Mouse (Mus musculus): ENCODE data around the gene Pigl. TPM values are rescaled to one million over a fixed set of nuclear protein-coding genes. Genes with fewer than 3 reads are reported as not detected.

Pigl gene
- polyA plus RNA-seq, 1 experiment, result 3.7 TPM

DNA sequence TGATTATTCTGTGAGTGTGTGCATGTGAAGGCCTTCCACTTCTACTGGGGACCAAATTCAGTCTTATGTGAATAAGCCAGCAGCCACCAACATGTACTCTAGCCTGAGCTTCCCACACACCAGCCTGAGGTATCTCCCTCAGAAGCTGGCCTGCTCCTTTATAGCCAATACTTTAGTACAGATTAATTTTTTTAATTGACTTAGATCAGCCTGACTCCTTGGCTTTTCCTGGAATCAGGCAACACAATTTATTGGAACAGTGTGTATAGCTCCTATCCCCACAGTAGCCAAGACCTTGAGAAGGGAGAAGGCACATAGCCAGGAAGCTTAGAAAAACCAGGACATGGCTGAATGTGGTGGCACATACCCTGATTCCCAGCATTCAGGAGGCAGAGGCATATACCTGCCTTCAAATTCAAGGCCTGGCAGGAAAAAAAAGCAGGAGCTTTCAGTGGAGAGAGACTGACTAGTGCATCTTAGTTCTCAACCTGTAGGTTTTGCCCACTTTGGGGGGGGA is 97.7 kb downstream of the Pigl start:
- H3K27me3 ChIP-seq (ENCODE audit: control insufficient read depth, insufficient read depth, insufficient read length), result no peaks in the 10 kb centered on the region
- TF ChIP-seq CEBPB (IDR thresholded peaks at IDR 0.05; ENCODE audit: insufficient read depth, poor library complexity, severe bottlenecking) (no peak), POLR2A (IDR thresholded peaks at IDR 0.05; ENCODE audit: insufficient read length, low read depth) (peak; percentile 19), POLR2AphosphoS2 (IDR thresholded peaks at IDR 0.05; ENCODE audit: insufficient read length, low read depth) (peak; percentile 76)
- peaks cover 32% of the 10 kb centered on the region for H3K79me2 ChIP-seq (ENCODE audit: control insufficient read depth, insufficient read depth)
- H3ac ChIP-seq (ENCODE audit: control insufficient read depth, insufficient read length), result no peak overlapping the region
- H3K4me3 ChIP-seq, result no peak overlapping the region
- no peak overlapping the region for H3K4me2 ChIP-seq (ENCODE audit: low read depth)
- peaks cover 17% of the 10 kb centered on the region for H3K36me3 ChIP-seq (ENCODE audit: control insufficient read depth, insufficient read depth)

DNA sequence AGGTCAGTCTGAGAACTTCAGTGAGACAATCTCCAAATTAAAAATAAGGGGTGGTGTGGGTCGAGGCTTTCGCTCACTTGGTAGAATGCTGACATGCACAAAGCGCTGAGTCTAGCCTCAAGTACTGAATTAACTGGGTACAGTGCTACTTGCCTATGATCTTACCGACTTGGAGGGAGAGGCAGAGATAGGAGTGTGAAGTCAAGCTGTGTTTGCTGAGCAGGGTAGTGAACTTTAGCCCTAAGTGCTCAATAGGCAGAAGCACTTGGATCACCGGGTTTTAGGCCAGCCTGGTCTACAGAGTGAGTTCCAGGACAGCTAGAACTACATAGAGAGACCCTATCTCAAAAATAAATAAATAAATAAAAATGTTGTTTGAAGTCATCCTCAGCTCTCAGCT is 98.9 kb downstream of the Pigl start:
- Histone ChIP-seq H3K27me3 (ENCODE audit: control insufficient read depth, insufficient read depth, insufficient read length) (no peaks in the 10 kb centered on the region), H3K4me2 (ENCODE audit: low read depth) (no peak overlapping the region), H3K79me2 (ENCODE audit: control insufficient read depth, insufficient read depth) (peaks cover 23% of the 10 kb centered on the region), H3K4me3 (no peak overlapping the region), H3K36me3 (ENCODE audit: control insufficient read depth, insufficient read depth) (peaks cover 17% of the 10 kb centered on the region), H3ac (ENCODE audit: control insufficient read depth, insufficient read length) (no peak overlapping the region)
- TF ChIP-seq POLR2A (IDR thresholded peaks at IDR 0.05; ENCODE audit: insufficient read length, low read depth) (no peak), USF1 (IDR thresholded peaks at IDR 0.05; ENCODE audit: low read depth) (no peak), SRF (IDR thresholded peaks at IDR 0.05; ENCODE audit: control insufficient read depth, insufficient read length, low read depth) (no peak), MAX (IDR thresholded peaks at IDR 0.05; ENCODE audit: low read depth) (no peak), REST (IDR thresholded peaks at IDR 0.05; ENCODE audit: insufficient read depth, insufficient read length) (no peak), MYOG (IDR thresholded peaks at IDR 0.05; ENCODE audit: control insufficient read depth in 1 of 3, insufficient read depth in 1 of 3, insufficient read length in 2 of 3, low read depth in 2 of 3) (no peak), E2F4 (IDR thresholded peaks at IDR 0.05; ENCODE audit: insufficient read depth) (no peak), POLR2AphosphoS2 (IDR thresholded peaks at IDR 0.05; ENCODE audit: insufficient read length, low read depth) (no peak), TCF12 (IDR thresholded peaks at IDR 0.05; ENCODE audit: insufficient read depth, poor library complexity, severe bottlenecking) (no peak), TCF3 (IDR thresholded peaks at IDR 0.05; ENCODE audit: insufficient read length, low read depth) (no peak), MYOD1 (IDR thresholded peaks at IDR 0.05; ENCODE audit: control insufficient read depth in 1 of 3, insufficient read length in 2 of 3, low read depth in 2 of 3) (no peak), CEBPB (IDR thresholded peaks at IDR 0.05; ENCODE audit: insufficient read depth, poor library complexity, severe bottlenecking) (no peak)

DNA sequence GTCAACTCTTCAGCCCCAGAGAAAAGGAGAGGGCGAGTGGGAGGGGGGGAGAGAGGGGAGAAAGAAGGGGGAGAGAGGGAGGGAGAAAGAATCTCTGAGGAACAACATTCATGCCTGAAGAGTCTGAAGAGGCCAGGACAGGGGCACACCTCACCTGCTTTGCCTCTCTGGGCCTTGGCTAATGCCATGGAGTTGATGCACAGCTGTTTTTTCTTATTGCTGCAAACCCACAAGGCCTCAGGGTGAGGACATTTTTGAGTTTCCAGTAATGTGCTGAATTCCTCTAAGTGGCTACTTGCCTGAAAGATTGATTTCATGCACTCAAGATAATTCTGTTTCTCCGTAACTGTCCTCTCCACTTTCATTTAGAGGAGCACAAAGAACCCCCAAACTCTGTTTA is 99.9 kb downstream of the Pigl start:
- peaks cover 16% of the 10 kb centered on the region for H3K79me2 ChIP-seq (ENCODE audit: control insufficient read depth, insufficient read depth)
- no peak overlapping the region for H3K4me3 ChIP-seq

DNA sequence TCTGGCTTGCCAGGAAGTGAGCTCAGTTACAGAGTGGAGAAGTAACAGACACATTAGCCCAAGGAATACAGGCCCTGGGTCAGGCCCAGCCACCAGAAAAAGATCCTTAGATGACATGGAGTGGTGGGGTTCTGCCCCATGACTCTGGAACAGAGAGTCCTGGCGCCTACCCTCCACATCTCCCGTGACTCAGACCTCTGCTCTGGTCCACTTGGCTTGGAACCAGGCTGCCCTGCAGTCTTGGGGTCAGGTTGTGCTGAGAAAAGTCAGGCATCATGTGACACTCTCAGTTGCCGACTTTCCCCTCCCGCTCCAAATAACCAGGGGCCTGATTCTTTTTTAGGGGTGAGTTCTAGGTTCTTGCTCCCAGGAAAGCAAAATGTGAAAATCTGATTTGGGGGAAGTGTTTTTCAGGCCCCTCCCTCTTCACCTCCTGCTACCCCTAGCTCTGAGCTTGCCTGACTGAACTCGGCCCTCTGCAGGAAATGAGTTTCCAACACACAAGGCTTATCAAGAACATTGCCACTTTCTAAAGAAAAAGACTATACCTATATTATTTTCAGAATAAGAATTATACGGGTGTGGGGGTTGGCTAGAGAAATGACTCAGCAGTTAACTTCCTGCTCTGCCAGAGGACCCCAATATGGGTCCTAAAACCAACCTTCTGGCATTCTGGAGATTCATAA is 100.8 kb downstream of the Pigl start:
- H3K27me3 ChIP-seq (ENCODE audit: control insufficient read depth, insufficient read depth, insufficient read length), result no peaks in the 10 kb centered on the region
- peak overlapping the region; percentile 36 for H3K4me2 ChIP-seq (ENCODE audit: low read depth)
- H3K4me3 ChIP-seq, result no peak overlapping the region
- H3ac ChIP-seq (ENCODE audit: control insufficient read depth, insufficient read length), result no peak overlapping the region
- H3K36me3 ChIP-seq (ENCODE audit: control insufficient read depth, insufficient read depth), result peaks cover 5% of the 10 kb centered on the region
- peaks cover 7% of the 10 kb centered on the region for H3K79me2 ChIP-seq (ENCODE audit: control insufficient read depth, insufficient read depth)
- TF ChIP-seq POLR2A (IDR thresholded peaks at IDR 0.05; ENCODE audit: insufficient read length, low read depth) (no peak), USF1 (IDR thresholded peaks at IDR 0.05; ENCODE audit: low read depth) (peak; percentile 74)

More for the DNA sequence above, 99.9 kb downstream of the Pigl start:
- no peak for TF ChIP-seq MYOG (IDR thresholded peaks at IDR 0.05; ENCODE audit: control insufficient read depth in 1 of 3, insufficient read depth in 1 of 3, insufficient read length in 2 of 3, low read depth in 2 of 3)
- TF ChIP-seq REST (IDR thresholded peaks at IDR 0.05; ENCODE audit: insufficient read depth, insufficient read length), result no peak
- TF ChIP-seq SRF (IDR thresholded peaks at IDR 0.05; ENCODE audit: control insufficient read depth, insufficient read length, low read depth), result no peak
- TF ChIP-seq POLR2A (IDR thresholded peaks at IDR 0.05; ENCODE audit: insufficient read length, low read depth), result no peak
- no peak for TF ChIP-seq POLR2AphosphoS2 (IDR thresholded peaks at IDR 0.05; ENCODE audit: insufficient read length, low read depth)
- TF ChIP-seq USF1 (IDR thresholded peaks at IDR 0.05; ENCODE audit: low read depth), result no peak
- no peak for TF ChIP-seq E2F4 (IDR thresholded peaks at IDR 0.05; ENCODE audit: insufficient read depth)
- H3K27me3 ChIP-seq (ENCODE audit: control insufficient read depth, insufficient read depth, insufficient read length), result no peaks in the 10 kb centered on the region
- H3ac ChIP-seq (ENCODE audit: control insufficient read depth, insufficient read length), result no peak overlapping the region
- peaks cover 15% of the 10 kb centered on the region for H3K36me3 ChIP-seq (ENCODE audit: control insufficient read depth, insufficient read depth)
- H3K4me2 ChIP-seq (ENCODE audit: low read depth), result no peak overlapping the region

DNA sequence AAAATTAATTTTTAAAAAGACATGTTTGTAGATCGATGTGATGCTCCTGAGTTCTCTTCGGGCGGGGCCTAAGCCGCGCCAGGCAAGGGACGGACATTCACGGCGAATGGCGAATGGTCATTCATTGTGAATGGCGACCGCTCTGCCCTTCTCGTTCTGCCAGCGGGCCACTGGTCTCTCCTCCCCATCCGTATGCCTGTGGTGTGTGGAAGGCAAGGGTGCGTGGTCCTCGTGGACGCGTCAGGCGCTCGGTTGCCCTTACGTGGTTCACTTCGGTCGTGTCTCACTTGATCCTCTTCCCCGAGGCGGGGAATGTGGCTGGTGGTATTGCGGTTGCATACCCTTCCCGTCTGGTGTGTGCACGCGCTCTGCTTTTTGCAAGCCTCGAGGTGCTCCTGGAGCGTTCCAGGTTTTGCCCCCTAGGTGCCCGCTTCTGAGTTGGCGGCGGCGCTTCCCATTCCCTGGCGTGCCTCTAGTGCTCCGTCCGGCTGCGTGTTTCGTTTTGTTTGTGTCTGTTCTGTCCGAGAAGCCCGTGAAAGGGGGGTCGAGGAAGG is 102.3 kb downstream of the Pigl start:
- Histone ChIP-seq H3K4me3 (no peak overlapping the region), H3K79me2 (ENCODE audit: control insufficient read depth, insufficient read depth) (no peaks in the 10 kb centered on the region), H3K4me2 (ENCODE audit: low read depth) (no peak overlapping the region), H3K27me3 (ENCODE audit: control insufficient read depth, insufficient read depth, insufficient read length) (no peaks in the 10 kb centered on the region), H3ac (ENCODE audit: control insufficient read depth, insufficient read length) (no peak overlapping the region), H3K36me3 (ENCODE audit: control insufficient read depth, insufficient read depth) (no peaks in the 10 kb centered on the region)
- TF ChIP-seq TCF12 (IDR thresholded peaks at IDR 0.05; ENCODE audit: insufficient read depth, poor library complexity, severe bottlenecking) (no peak), MYOG (IDR thresholded peaks at IDR 0.05; ENCODE audit: control insufficient read depth in 1 of 3, insufficient read depth in 1 of 3, insufficient read length in 2 of 3, low read depth in 2 of 3) (no peak), E2F4 (IDR thresholded peaks at IDR 0.05; ENCODE audit: insufficient read depth) (no peak), CEBPB (IDR thresholded peaks at IDR 0.05; ENCODE audit: insufficient read depth, poor library complexity, severe bottlenecking) (no peak), MYOD1 (IDR thresholded peaks at IDR 0.05; ENCODE audit: control insufficient read depth in 1 of 3, insufficient read length in 2 of 3, low read depth in 2 of 3) (no peak), SRF (IDR thresholded peaks at IDR 0.05; ENCODE audit: control insufficient read depth, insufficient read length, low read depth) (no peak), TCF3 (IDR thresholded peaks at IDR 0.05; ENCODE audit: insufficient read length, low read depth) (no peak), MAX (IDR thresholded peaks at IDR 0.05; ENCODE audit: low read depth) (no peak), POLR2AphosphoS2 (IDR thresholded peaks at IDR 0.05; ENCODE audit: insufficient read length, low read depth) (no peak)

Measured in myocyte (in vitro differentiated cells).